Mouse (Mus musculus): ENCODE measurements at regions not wholly inside any gene's neighbourhood (a gene's known extent, or its start where the extent isn't known, plus 50 kb on each side); places are given as distances from the start of the nearest gene placed in this dataset.
A peak's percentile ranks its signal among the peaks of the same experiment; 100 is the strongest.

- Histone ChIP-seq H3K27me3 (ENCODE audit: control insufficient read depth, insufficient read depth, low read length) (no peaks in the 10 kb centered on the region), H3K9ac (no peak overlapping the region), H3K36me3 (replicated peaks; ENCODE audit: control insufficient read depth, insufficient read depth) (no peaks in the 10 kb centered on the region), H3K4me3 (replicated peaks; ENCODE audit: low read length) (no peak overlapping the region), H3K4me2 (replicated peaks) (no peak overlapping the region), H3K9me3 (ENCODE audit: control insufficient read depth, low read length) (no peaks in the 10 kb centered on the region), H3K27ac (no peak overlapping the region), H3K4me1 (replicated peaks; ENCODE audit: control insufficient read depth, insufficient read depth, low read length) (peaks cover 7% of the 10 kb centered on the region; the same call in 1 of the 2 replicates)
- WGBS, result 95% methylated on average over 3 of the region's 3 CpGs
- ATAC-seq (ENCODE audit: low FRiP score), result no peak
- no peak for DNase-seq (ENCODE audit: low spot score)
These were observed 95.2 kb upstream of the Gm5148 start for GRCm38 (mm10) chr3:37819503-37819902.

DNA sequence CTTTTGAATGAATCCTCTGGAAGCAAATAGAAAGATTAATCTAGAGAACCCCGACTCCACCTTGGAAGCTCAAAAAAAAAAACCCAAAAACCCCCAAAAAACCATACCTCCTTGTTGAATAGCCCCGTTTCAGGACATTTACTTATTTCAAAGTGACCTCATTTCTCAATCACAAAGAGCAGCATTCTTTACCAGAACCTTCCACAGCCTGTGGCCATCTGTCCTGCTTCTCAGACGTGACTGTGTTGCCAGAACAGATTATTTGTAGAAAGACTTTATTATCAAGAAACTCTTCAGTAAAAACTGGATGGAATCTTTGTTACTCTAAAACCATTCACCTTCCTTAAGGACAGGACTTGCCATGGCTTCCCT lies 93.1 kb upstream of the Gm5148 start:
- no peak overlapping the region for H3K4me2 ChIP-seq (replicated peaks)
- H3K9me3 ChIP-seq (ENCODE audit: control insufficient read depth, low read length), result no peaks in the 10 kb centered on the region
- H3K4me3 ChIP-seq (replicated peaks; ENCODE audit: low read length), result no peak overlapping the region
- H3K9ac ChIP-seq, result no peak overlapping the region
- peaks cover 7% of the 10 kb centered on the region; the same call in 1 of the 2 replicates for H3K4me1 ChIP-seq (replicated peaks; ENCODE audit: control insufficient read depth, insufficient read depth, low read length)
- H3K27me3 ChIP-seq (ENCODE audit: control insufficient read depth, insufficient read depth, low read length), result no peaks in the 10 kb centered on the region
- H3K36me3 ChIP-seq (replicated peaks; ENCODE audit: control insufficient read depth, insufficient read depth), result no peaks in the 10 kb centered on the region
- 58% methylated on average over 3 of the region's 3 CpGs for WGBS
- DNase-seq (ENCODE audit: low spot score), result no peak
- H3K27ac ChIP-seq, result no peak overlapping the region
- no peak for ATAC-seq (ENCODE audit: low FRiP score)

- Histone ChIP-seq H3K4me3 (replicated peaks; ENCODE audit: low read length) (no peak overlapping the region), H3K27ac (no peak overlapping the region), H3K9me3 (ENCODE audit: control insufficient read depth, low read length) (no peaks in the 10 kb centered on the region), H3K36me3 (replicated peaks; ENCODE audit: control insufficient read depth, insufficient read depth) (no peaks in the 10 kb centered on the region), H3K9ac (no peak overlapping the region), H3K27me3 (ENCODE audit: control insufficient read depth, insufficient read depth, low read length) (no peaks in the 10 kb centered on the region), H3K4me2 (replicated peaks) (no peak overlapping the region), H3K4me1 (replicated peaks; ENCODE audit: control insufficient read depth, insufficient read depth, low read length) (peaks cover 7% of the 10 kb centered on the region; the same call in 1 of the 2 replicates)
- DNase-seq (ENCODE audit: low spot score) (peak; percentile 37), ATAC-seq (ENCODE audit: low FRiP score) (peak; percentile 73; the same call in 1 of the 2 replicates)
- 35% methylated on average over 6 of the region's 6 CpGs for WGBS
These were observed 92.6 kb upstream of the Gm5148 start for GRCm38 (mm10) chr3:37816781-37817433.

- no peak overlapping the region for H3K27ac ChIP-seq
- H3K36me3 ChIP-seq (replicated peaks; ENCODE audit: control insufficient read depth, insufficient read depth), result no peaks in the 10 kb centered on the region
- 94% methylated on average over 6 of the region's 6 CpGs for WGBS
- H3K9me3 ChIP-seq (ENCODE audit: control insufficient read depth, low read length), result no peaks in the 10 kb centered on the region
- no peak overlapping the region for H3K4me2 ChIP-seq (replicated peaks)
- no peak overlapping the region for H3K9ac ChIP-seq
- ATAC-seq (ENCODE audit: low FRiP score), result no peak
- no peak for DNase-seq (ENCODE audit: low spot score)
- no peak overlapping the region for H3K4me3 ChIP-seq (replicated peaks; ENCODE audit: low read length)
- H3K27me3 ChIP-seq (ENCODE audit: control insufficient read depth, insufficient read depth, low read length), result no peaks in the 10 kb centered on the region
- H3K4me1 ChIP-seq (replicated peaks; ENCODE audit: control insufficient read depth, insufficient read depth, low read length), result peaks cover 7% of the 10 kb centered on the region; the same call in 1 of the 2 replicates
These were observed 91.5 kb upstream of the Gm5148 start for GRCm38 (mm10) chr3:37815771-37816170.

DNA sequence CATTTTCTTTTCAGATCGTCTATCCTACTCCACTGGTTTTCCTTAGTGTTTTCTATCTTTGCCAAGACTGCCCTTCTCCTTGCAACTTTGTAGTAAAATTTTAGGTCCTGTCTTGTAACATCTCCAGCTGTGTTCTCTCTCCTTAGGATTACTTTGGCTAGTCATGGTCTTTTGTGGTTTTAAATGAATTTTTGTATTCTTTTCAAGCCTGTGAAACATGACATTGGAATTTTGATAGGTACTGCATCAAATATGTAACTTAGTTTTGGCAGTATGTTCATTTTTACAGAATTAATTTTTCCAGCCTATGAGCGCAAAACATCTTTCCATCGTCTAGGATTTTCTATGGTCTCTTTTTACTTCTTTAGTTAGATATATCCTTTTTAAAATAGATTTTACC lies 88.6 kb upstream of the Gm5148 start:
- 96% methylated on average over 3 of the region's 3 CpGs for WGBS
- ATAC-seq (ENCODE audit: low FRiP score) (no peak), DNase-seq (ENCODE audit: low spot score) (no peak)
- H3K4me2 ChIP-seq (replicated peaks), result no peak overlapping the region
- no peak overlapping the region for H3K27ac ChIP-seq
- H3K4me3 ChIP-seq (replicated peaks; ENCODE audit: low read length), result no peak overlapping the region
- 0 out of 2 replicates have a peak, but pooled peaks cover 5% of the 10 kb centered on the region for H3K9me3 ChIP-seq (ENCODE audit: control insufficient read depth, low read length)
- H3K4me1 ChIP-seq (replicated peaks; ENCODE audit: control insufficient read depth, insufficient read depth, low read length), result peaks cover 4% of the 10 kb centered on the region; the same call in 1 of the 2 replicates
- no peak overlapping the region for H3K9ac ChIP-seq
- no peaks in the 10 kb centered on the region for H3K27me3 ChIP-seq (ENCODE audit: control insufficient read depth, insufficient read depth, low read length)
- no peaks in the 10 kb centered on the region for H3K36me3 ChIP-seq (replicated peaks; ENCODE audit: control insufficient read depth, insufficient read depth)

DNA sequence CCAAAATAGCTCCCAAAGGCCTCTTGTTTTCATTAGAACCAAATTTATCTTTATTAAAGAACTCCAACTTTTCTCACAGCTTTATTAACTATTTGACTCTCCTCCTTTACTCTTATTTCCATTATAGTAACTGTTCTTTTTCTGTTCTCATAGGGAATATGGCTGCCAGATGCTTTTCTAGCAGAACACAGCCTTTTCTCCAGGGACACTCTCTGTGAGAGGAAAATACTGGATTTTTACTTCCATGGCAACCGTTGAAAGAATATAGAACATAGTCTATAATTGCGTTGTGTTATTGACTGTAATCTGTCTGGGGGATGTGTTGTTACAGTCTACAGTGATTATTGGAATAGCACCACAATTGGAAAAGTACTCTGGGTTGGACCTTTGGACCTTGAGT lies 87.1 kb upstream of the Gm5148 start:
- no peak overlapping the region for H3K4me2 ChIP-seq (replicated peaks)
- DNase-seq (ENCODE audit: low spot score), result no peak
- H3K9ac ChIP-seq, result no peak overlapping the region
- no peaks in the 10 kb centered on the region; the same call in 1 of the 2 replicates for H3K4me1 ChIP-seq (replicated peaks; ENCODE audit: control insufficient read depth, insufficient read depth, low read length)
- 0 out of 2 replicates have a peak, but pooled peaks cover 5% of the 10 kb centered on the region for H3K9me3 ChIP-seq (ENCODE audit: control insufficient read depth, low read length)
- H3K27ac ChIP-seq, result no peak overlapping the region
- H3K36me3 ChIP-seq (replicated peaks; ENCODE audit: control insufficient read depth, insufficient read depth), result no peaks in the 10 kb centered on the region
- no peak overlapping the region for H3K4me3 ChIP-seq (replicated peaks; ENCODE audit: low read length)
- ATAC-seq (ENCODE audit: low FRiP score), result no peak
- H3K27me3 ChIP-seq (ENCODE audit: control insufficient read depth, insufficient read depth, low read length), result no peaks in the 10 kb centered on the region
- WGBS, result 76% methylated on average over 2 of the region's 2 CpGs

- H3K27me3 ChIP-seq (ENCODE audit: control insufficient read depth, insufficient read depth, low read length), result no peaks in the 10 kb centered on the region
- no peaks in the 10 kb centered on the region for H3K36me3 ChIP-seq (replicated peaks; ENCODE audit: control insufficient read depth, insufficient read depth)
- no peak overlapping the region for H3K4me2 ChIP-seq (replicated peaks)
- no peak for DNase-seq (ENCODE audit: low spot score)
- no peaks in the 10 kb centered on the region for H3K4me1 ChIP-seq (replicated peaks; ENCODE audit: control insufficient read depth, insufficient read depth, low read length)
- no peak overlapping the region for H3K27ac ChIP-seq
- no peak overlapping the region for H3K4me3 ChIP-seq (replicated peaks; ENCODE audit: low read length)
- no peak overlapping the region for H3K9ac ChIP-seq
- WGBS, result 86% methylated on average over 2 of the region's 2 CpGs
- ATAC-seq (ENCODE audit: low FRiP score), result no peak
- H3K9me3 ChIP-seq (ENCODE audit: control insufficient read depth, low read length), result 0 out of 2 replicates have a peak, but pooled peaks cover 5% of the 10 kb centered on the region
These were observed 86.5 kb upstream of the Gm5148 start for GRCm38 (mm10) chr3:37810763-37811162.

GRCm38 (mm10) chr3:37805805-37806148 lies 81.5 kb upstream of the Gm5148 start:
- H3K9ac ChIP-seq, result no peak overlapping the region
- no peaks in the 10 kb centered on the region for H3K4me1 ChIP-seq (replicated peaks; ENCODE audit: control insufficient read depth, insufficient read depth, low read length)
- no peaks in the 10 kb centered on the region for H3K36me3 ChIP-seq (replicated peaks; ENCODE audit: control insufficient read depth, insufficient read depth)
- WGBS, result 77% methylated on average over 6 of the region's 6 CpGs
- DNase-seq (ENCODE audit: low spot score), result no peak
- ATAC-seq (ENCODE audit: low FRiP score), result no peak
- H3K27me3 ChIP-seq (ENCODE audit: control insufficient read depth, insufficient read depth, low read length), result no peaks in the 10 kb centered on the region
- no peak overlapping the region for H3K4me3 ChIP-seq (replicated peaks; ENCODE audit: low read length)
- no peak overlapping the region for H3K27ac ChIP-seq
- H3K4me2 ChIP-seq (replicated peaks), result no peak overlapping the region
- H3K9me3 ChIP-seq (ENCODE audit: control insufficient read depth, low read length), result 0 out of 2 replicates have a peak, but pooled peaks cover 5% of the 10 kb centered on the region

DNA sequence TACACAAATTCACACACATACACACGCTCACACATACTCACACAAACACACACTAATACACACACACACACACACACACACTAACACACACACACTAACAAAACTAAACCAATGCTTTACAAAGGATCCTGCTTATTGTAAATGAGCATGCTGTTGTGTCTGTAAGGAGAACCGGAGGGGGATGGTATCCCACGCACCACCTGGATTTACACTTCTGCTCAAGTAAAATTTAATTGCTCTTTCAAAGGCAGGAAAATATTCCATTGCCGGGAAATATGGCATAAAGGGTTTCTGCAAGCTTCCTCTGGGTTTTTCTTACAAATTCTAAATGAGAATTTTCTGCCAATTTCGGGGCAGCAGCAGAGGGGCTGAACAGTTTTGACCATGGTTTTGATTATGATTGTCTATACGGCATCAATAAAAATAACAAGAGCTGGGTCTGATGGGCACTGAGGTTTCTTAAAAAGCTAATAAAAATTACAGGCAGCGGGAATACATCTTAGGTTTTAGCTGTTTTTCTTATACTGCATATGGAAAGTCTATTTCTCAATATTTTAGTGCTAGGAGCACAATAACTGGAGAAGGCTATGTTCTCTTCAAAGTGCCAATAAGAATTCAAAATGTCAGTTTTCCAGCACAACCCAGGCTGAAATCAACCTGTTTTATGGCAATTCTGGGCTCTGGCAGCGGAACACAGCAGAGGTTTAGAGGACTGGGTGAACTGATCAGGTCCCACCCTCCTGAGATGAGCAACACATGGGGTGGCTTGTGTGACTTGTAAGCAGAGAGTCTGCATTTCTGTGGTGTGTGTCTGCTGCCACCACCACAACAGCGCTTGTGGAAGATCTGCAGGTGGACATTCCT lies 80.9 kb upstream of the Gm5148 start:
- Histone ChIP-seq H3K4me3 (replicated peaks; ENCODE audit: low read length) (no peak overlapping the region), H3K4me2 (replicated peaks) (no peak overlapping the region), H3K4me1 (replicated peaks; ENCODE audit: control insufficient read depth, insufficient read depth, low read length) (no peaks in the 10 kb centered on the region), H3K27me3 (ENCODE audit: control insufficient read depth, insufficient read depth, low read length) (no peaks in the 10 kb centered on the region), H3K27ac (no peak overlapping the region), H3K9ac (no peak overlapping the region), H3K9me3 (ENCODE audit: control insufficient read depth, low read length) (0 out of 2 replicates have a peak, but pooled peaks cover 5% of the 10 kb centered on the region), H3K36me3 (replicated peaks; ENCODE audit: control insufficient read depth, insufficient read depth) (no peaks in the 10 kb centered on the region)
- WGBS, result 87% methylated on average over 9 of the region's 9 CpGs
- no peak for ATAC-seq (ENCODE audit: low FRiP score)
- no peak for DNase-seq (ENCODE audit: low spot score)

All from hindbrain, embryonic 14.5 days (tissue).